Mouse (Mus musculus): ENCODE data around the gene Aldoc.

DNA sequence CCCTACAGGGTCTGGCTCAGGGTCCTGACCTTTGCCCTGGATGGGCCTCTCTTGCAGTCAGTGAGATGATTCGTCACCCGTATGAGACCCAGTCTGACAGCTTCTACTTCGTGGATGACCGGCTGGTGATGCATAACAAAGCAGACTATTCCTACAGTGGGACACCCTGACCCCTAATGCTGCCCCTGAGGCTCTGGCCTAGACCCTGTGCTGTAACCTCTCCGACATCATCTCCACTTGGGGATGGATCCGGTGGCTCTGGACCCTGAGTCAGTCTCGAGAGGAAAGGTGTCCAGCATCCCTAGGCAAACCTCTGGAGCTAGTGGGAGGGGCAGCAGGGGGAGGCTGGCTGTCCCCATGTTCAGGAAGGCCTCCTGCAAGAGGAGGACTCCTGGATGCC, 25.7 kb downstream of the Aldoc start:
- TF ChIP-seq CTCF (IDR thresholded peaks at IDR 0.05; ENCODE audit: low read depth) (no peak), EP300 (IDR thresholded peaks at IDR 0.05; ENCODE audit: low read depth) (no peak)

All from heart, postnatal 0 days (tissue).